Mouse (Mus musculus) erythroblast, embryonic 14.5 days (primary cell): ENCODE data around the gene Large1.

Experiments used
- GATA1 ChIP-seq: IDR thresholded peaks from 2 replicates; pipeline ENCODE4 v1.6.1; 2012; ENCODE audit warnings: low read length, inconsistent platforms, mixed read lengths
- TAL1 ChIP-seq: IDR thresholded peaks from 3 replicates; pipeline ENCODE4 v1.6.1; 2012; ENCODE audit warnings: low read length, inconsistent platforms, mixed read lengths

DNA sequence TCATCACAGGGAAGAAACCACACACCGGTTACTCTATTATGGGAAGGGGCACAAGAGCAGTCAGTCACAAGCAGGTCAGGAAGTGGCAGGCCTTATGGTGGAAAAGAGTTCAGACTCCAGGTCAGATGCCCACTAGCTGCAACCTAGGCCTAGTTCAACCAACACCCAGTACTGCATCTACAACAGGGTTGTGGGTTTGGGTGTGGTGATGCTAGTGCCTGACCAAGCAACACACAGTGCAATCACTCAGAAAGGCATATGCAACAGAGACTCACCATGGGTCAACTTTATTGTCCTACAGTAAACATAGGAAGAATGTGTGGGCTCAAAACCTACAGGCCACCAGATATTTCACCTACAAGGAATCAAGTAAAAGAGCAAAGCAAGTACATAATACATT, 155.6 kb downstream of the Large1 start:
- TF ChIP-seq TAL1 = no peak
- TF ChIP-seq GATA1 = no peak
